Mouse (Mus musculus) E14TG2a.4 (cell line): Measurements from ENCODE around the gene Ocln.

Experiments
- CTCF ChIP-seq: conservative IDR thresholded peaks from 2 replicates; pipeline ENCODE4 v1.5.1; 2014; ENCODE audit warnings: low read length
- NANOG ChIP-seq: IDR thresholded peaks from 2 replicates; pipeline ENCODE4 v1.6.1; 2014; ENCODE audit warnings: borderline replicate concordance, low read length, mixed read lengths
- POU5F1 ChIP-seq: IDR thresholded peaks from 2 replicates; pipeline ENCODE4 v1.6.1; 2014; ENCODE audit warnings: low read length, borderline replicate concordance

DNA sequence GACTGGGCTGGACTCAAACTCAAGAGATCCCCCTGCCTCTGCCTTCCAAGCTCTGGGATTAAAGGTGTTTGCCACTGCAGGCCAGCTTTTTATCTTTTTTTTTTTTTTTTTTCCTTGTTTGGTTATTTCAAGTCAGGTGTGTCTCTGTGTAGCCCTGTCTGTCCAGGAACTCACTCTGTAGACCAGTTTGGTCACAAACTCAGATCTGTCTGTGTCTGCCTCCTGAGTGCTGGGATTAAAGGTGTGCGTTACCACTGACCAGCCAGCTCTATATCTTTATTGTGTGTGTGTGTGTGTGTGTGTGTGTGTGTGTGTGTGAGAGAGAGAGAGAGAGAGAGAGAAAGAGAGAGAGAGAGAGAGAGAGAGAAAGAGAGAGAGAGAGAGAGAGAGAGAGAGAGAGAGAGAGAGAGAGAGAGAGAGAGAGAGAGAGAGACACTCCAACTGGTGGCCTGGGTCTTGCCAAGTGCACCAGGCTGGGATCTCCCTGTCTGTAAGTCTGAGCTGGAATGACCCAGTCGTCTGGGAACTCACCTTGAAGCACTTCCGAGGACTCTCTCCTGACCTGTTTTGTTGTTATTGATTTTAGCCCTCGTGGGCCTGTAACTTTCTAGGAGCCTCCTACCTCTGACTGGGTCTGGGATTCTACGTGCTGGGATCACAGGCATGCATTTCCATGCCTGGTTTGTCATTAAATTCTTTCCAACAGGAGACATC, 42.5 kb upstream of the Ocln start:
- TF ChIP-seq CTCF: no peak
- TF ChIP-seq POU5F1: no peak
- no peak for TF ChIP-seq NANOG
